Mouse (Mus musculus) frontal cortex, adult 2 months (tissue): ENCODE data around the gene Tpra1. TPM values are rescaled to one million over a fixed set of nuclear protein-coding genes. Genes with fewer than 3 reads are reported as not detected.

ENCODE experiments used
- DNase-seq, 2 experiments: peaks; one replicate each; pipeline ENCODE4 v3.0.0; 2022; ENCODE audit warnings: low spot score in 1 of 2; ENCODE audit errors: extremely low spot score in 1 of 2
- polyA plus RNA-seq: library from polyadenylated mRNA; depleted of rRNA; stranded (reverse); fragments of >200 nt; gene quantifications from 2 replicates; pipeline ENCODE4 v1.2.3, GENCODE M21; 2012

Tpra1 gene
- polyA plus RNA-seq, 1 experiment, result 92.8 TPM

DNA sequence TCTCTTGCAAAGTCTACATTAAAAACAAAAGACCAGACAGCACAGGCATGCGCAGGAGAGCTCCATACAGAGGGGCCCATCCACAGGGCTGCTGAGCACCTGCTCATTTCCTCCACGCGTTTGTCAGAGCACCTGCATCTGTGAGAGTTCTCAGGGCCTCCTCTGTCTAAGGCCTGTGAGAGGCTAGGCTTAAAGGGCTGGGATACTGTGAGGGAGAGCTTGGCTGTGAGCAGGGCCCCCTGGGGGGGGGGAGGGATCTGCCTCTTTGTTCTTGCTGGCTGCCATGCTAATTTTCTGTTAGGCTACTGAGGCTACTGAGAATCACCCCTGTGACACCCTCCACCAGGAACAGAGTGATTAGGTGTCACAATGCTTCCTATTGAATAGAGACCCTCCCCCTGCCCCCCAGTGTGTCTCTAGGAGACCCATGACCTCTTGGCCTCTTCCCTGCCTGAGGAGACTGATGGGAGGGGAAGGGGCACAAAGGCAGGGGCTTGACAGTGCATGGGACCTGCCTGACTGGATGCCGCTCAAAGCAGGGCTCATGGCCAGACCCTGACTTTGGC lies 23.7 kb downstream of the Tpra1 start:
- DNase-seq, result no peak

DNA sequence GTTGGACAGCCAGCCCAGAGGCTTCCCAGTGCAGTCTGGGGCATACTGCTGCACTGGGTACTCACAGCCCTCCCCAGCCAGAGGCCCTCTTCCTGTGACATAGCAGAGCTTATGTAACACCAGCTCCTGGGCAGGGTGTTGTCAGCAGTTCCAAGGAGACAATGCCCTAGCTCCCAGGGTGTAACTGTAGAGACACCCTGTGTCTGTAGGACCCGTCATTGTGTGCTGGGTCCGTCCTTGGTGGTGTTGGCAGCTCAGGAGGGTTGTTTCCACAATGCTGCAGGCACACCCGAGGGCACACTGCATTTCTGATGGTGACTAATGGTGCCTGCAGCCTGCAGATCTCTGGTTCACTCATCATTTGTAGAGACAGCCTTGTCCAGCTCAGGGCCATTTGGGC lies 24.8 kb downstream of the Tpra1 start:
- no peak for DNase-seq

DNA sequence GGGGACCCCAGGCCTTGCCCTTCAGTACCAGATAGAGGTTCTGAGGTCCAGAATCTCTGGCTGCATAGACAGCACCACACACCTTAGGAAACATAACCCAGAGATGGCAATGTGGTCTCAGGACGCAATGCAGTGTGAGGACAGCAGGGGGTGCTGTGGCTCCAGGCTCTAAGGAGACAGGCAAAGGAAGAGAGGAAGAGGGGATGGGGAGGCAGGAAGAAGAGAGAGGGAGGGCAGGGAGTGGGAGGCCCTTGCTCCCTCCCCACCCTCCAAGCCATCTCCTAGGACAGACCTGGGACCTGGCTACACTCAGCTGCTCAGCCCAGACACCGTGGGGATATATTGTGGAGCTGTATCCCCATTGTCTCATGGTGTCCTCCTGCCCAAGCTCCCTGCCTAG lies 25.5 kb downstream of the Tpra1 start:
- peak in 1 of 2 experiments; percentile 94 for DNase-seq

DNA sequence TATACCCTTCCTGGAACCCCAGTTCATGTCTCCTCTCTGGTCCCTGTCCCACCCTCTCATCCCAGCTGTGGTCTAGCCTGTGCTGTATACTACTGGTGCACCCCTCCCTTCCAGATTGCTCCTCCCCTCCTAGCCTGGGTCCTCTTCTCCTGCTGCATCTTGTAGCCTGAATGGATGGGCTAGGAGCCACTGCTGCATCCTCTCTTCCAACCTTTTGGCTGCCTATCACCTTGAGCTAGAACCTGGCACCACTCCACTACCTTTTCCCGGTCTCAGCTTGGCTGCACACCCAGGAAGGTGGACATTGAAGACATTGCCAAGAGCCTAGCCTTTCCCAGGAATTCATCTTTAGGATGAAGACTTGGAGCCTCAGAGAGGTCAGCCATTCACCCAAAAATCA lies 26.0 kb downstream of the Tpra1 start:
- DNase-seq, result no peak

DNA sequence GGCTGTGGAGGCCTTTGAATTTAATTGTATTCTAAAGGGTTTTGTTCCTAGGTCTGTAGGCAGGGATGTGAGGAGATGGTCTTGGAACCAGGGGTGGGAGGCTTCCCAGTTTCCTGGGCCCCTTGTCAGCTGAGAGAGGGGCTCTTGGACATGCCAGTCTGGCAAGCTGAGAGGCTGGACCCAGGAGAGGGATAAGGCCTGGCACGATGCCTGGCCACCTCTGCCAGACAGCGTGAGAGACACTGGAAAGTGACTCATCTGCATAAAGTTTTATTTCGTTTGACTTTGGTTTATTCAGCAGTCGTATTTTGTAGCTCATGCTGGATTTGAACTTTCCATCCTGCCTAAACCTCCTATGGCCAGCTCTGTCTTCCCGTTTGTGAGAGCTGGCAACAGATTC lies 26.5 kb downstream of the Tpra1 start:
- no peak for DNase-seq

DNA sequence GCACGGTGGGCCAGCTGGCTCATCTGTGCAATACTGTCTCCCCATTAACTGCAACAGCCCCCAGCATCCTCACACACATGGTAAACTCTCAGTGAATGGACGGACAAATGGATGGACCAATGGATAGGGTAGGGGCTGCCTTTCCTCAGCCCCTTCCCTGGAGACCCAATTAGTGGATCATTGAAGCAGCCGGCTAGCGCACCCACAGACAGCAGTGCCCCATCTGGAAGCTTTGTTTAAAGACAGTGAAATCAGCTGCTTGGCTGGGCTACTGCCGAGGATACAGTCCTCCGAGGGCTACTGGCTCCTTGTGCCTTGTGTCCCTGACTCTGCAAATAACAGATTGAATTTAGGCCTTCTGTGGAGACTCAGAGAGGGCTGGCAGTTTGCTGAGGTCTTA lies 27.4 kb downstream of the Tpra1 start:
- no peak for DNase-seq

DNA sequence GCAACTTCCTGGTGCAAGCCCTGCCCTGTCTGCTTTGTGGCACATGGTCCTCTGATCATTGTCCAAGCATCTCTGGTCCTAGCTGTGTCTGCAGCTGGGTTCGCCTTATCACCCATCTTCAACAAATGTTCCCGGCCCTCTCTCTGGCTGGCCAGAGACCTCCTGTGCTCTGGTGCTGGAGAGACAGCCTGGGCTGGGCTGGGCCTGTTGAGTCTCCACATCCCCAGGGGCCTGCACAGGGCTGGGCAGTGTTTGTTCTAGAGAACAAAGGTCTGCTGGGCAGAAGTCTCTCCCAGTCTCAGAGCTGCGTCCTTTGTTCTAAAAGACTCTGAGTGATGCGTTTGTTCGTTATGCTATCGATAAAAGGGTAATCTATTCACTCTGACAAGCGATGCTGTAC lies 28.0 kb downstream of the Tpra1 start:
- DNase-seq, result no peak

DNA sequence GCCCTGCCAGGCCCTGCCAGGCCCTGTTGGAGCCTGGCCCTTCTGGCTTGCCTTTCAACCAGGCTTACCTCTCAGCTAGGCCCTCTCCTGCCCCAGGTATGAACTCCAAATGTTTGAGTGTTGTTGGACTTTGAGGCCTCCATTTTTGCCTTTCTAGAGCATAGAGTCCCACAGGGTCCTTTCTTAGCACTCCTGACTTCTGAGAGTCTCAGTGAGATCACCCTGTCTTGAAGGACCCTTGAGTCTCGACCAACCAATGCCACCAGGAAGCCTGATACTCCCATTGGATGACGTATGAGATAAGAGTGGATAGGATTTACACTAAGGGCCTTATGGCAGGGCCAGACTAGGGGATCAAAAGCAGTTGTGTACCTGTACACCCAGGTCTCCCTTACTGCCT lies 29.4 kb downstream of the Tpra1 start:
- no peak for DNase-seq

DNA sequence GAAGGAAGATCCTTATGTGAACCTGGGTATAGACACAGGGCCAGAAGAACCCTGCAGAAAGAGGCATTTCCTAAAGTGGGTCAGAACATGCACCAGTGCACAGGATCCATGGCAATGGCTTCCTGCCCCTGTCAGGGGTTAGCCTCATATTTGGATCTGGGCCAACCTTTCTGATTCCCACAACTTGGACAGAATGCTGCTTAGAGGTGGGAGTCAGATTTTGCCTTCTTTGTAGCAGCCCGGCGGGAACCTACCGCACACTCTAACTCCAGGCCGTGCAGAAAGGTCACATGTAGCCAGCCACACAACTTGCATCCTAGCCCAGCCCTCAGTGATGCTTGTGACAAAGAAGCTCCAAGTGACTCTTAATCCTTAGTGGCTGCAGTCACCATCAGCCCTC lies 32.1 kb downstream of the Tpra1 start:
- no peak for DNase-seq

DNA sequence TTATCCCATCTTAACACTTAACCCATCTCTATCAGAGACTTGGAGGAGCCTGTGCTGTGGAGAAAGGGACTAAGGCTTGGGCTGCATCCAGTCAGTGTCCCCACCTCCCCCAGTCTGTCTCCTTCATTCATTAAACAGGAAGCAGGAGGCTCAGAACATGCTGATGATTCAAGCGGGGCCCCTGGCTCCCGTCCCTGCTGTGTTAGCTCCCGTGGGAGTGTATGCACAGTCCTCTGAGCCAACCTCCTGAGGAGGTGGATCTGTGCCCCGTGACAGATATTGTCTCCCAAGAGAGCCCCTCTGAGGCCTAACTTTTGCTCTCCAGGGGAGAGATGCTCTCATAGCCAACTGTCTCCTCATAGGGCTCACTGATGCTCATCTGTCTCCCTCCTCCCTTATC lies 32.8 kb downstream of the Tpra1 start:
- DNase-seq, result peak in 1 of 2 experiments; percentile 85

DNA sequence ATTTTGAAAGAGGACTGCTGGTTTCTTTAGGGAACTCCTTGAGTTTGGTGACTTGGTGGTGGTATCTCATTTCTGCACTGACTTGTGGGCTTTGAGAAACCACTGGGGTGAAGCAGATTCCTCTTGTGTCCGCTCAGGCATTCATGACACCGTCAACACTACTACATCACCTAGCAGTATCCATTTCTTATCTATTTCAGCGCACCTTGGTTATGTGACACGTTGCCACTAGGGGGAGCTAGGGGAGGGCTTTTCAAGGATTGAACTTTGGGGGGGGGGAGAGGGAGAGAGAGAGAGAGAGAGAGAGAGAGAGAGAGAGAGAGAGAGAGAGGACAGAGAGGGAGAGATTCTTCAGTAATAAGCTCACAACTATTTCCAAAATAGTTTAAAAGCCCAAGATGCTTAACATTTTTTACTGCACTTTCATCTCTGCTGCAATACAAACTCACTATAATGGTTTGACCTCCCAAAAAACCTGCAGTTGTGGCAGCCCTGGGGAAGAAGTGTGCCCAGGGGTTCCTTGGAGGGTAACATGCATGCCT lies 33.8 kb downstream of the Tpra1 start:
- DNase-seq, result peak in 1 of 2 experiments; percentile 86

DNA sequence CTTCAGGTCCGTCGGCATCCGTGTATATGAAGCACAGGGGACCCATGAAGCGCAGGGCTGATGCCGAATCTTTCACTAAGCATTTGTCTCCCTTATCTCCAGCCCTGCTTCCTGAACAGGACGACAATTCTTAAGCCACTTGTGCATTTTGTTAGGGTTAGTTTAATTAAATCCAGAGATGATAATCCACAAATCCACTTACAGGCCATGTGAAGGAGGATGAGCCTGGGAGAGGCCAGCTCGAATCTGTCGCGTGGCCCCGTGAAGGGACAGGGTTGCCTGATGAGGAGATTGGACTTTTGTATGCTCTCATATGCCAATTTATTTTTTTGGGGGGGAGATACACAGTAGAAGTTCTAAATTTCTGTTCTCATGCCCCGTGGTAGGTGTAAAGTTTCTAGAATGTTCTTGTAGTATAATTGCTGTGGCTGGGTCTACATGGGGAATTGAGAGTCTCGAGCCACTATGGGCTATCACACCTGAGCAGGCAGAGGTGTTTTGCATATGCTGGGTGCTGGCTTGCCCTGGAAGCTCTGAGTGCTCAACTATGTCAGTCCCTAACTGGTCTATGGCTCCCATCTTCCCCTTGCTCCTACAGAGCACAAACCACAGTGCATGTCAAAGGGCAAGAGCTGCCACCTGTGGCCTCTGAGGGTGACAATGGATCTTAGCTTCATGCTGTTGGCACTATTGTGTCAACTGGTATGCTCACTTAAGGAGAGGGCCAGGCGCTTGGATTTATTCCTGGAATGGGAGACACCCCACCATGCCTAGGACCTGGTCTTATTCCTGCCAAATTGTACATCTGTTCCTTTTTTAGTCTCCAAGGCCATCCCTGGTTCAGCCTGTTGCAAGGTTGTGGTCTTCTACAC lies 34.5 kb downstream of the Tpra1 start:
- DNase-seq, result no peak

DNA sequence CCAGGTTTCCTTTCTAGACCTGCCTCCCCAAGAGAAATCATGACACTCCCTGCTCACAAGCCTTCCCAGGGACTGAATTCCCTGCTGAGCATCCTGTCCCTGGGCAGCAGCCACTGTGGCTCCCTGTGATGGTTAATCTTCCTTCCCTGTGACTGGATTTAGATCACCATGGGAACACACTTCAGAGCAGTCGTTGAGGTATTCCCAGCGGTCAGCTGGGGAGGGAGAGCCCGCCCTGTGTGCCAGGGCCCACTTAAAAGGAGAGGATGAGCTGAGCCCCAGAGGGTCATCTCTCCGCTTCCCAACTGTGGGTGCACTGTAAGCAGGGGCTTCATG lies 35.1 kb downstream of the Tpra1 start:
- no peak for DNase-seq

DNA sequence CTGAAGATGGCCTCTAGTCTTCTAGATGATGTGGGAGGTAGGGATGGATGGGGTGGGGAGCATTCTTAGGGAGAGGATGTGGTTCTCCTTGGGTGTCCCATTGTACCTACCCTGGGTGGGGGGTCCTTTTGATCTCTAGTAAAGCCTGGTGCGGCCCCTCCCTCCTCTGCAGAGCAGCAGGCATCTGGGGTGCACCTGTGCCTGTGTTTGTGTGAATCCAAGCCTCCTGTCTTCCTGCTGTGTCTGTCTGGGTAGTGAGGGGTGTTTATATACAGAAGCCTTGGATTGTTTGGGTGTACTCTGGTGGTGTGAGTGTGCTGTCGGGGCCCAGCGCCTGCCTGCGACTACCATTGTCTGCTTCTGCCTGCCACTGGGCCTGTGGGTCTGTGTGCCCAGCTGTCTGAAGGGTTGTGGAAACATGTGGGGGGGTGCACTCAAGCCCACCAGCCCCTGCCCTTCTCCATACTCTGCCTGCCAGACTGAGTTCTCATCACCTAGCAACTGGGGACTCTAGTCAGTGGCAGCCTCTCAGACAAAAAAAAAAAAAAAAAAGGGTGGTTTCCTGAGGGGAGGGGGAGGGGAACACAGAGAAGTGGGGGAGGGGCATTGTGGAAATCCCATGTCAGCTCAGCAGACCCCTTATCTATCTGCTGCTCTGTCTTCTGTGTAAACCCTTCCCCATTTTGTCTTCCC lies 36.1 kb downstream of the Tpra1 start:
- DNase-seq, result no peak

DNA sequence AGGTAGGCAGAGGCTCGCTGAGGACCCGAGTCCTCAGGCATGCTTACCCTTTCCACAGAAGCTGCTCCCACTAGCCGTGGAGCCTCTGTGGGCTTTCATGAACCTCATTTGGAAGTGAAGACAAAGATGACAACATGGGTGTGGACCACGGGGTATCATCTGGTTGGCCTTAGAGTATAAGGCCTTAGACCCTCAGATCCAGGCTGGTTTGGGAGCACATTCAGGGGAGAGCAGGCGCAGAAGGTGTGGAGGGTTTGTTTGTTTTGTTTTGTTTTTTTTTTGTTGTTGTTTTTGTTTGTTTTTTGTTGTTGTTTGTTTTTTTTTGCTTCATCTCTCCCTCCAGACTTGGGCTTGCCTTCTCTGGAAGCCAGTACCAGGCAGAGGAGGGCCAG lies 36.6 kb downstream of the Tpra1 start:
- DNase-seq, result no peak

DNA sequence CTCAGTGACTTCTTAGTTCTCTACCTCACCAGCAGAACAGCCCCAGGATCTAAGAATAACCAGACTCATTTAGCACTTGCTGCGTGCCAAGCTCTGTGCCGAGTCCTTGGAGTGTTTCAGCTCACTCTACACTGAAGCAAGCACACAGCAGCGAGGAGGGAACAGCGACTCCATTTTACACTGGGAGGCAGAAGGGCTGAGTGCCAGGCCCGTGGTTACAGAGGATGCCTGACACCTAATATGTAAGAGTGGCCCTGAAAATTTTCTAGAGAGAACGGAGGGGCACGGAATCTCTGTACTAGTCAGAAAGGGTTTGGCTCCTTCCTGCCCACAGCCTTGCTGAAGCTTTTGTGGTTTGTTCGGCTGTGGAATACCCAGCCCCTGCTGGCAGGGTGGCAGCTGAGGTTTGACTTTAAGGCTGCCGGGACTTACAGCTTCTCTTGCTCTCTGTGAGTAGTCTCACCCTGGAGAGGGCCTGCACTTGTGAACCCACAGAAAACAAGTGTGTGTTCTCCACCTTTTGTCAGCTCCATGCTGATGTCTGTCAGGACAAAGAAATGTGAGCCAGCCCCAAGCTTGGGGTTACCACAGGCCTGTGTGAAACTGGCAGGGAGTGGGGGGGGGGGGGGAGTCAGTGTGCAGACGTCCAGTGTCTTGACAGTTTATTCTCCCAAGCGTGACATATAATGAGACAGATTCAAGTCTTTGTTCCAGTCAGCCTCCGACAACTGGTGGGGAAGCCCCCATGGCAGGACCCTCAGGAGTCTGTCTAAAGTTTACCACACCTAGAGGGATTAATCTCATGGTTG lies 37.4 kb downstream of the Tpra1 start:
- DNase-seq, result peak; percentile 59 to 75

DNA sequence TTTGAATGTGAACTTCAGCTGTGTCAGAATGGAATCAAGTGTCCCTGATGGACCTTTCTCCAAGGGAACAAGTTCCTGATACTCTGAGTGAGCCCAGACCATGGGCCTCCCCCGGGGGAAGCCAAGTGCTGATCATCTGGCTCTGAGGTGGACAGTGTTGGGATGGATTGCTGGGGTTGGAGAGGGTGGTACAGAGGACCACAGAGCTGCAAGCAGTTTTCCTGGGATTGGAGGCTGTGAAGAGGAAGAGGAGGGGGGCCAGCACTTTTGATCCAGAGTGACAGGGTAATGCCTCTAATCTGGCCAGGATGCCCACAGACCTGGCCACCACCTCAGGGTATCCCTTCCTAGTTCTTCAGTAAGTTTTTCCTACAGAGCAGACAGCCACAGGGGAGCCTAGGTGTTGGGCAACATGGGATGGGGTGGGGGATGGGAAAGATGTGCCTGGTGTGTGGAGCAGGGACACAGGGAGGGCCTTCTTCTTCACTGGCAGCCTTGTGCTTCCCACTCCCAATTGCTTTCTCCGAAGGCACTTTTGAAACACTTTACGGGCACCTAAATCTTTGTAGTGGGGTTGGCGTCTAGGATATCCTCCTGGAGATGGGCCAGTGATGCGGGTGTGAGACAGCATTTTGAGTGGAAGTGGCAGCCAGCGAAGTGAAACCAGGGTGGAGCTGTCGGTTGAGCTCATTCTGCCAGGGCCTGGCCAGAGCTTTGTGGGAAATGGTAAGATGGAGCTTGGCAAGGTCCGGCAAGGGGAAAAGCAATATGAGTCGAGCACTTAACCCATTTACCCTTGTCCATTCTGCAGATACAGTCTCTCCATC lies 38.3 kb downstream of the Tpra1 start:
- peak in 1 of 2 experiments; percentile 54 for DNase-seq

DNA sequence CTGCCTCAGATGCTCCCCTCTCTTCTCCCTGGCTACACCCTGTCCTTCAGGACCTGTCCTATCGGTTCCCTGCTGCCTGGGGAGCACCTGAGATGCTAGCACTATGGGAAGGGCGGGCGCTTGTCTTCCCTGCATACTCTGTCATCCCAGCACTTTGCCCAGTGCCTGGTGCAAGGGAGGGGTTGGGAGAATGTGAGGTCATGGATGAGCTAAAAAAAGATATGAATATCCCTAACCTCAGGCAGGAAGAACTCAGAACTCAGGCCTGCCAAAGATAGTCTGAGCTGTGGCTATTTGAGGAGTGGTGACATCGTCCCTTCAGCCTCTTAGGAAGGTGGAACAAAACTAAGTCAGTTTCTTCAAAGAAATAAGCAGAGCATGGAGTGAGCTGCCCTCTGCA lies 39.6 kb downstream of the Tpra1 start:
- no peak for DNase-seq

DNA sequence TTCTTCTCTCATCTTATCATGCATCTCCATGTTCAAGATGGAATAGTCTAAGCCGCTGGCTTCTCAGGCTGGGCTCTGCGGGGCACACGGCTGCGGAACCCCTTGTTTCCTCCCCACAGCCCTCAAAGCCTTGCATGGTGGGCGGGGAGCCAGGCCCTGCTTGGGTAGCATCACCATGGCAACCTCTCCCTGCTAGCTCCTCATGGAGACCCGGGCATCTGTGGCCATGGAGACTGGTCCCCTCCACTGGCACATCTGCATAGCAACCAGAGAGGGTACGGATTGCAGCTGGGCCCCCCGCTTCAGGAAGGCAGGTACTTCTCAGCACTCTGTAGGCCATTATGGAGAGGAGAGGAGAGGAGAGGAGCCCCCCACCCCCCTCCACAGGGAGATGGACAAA lies 40.5 kb downstream of the Tpra1 start:
- peak in 1 of 2 experiments; percentile 61 for DNase-seq

DNA sequence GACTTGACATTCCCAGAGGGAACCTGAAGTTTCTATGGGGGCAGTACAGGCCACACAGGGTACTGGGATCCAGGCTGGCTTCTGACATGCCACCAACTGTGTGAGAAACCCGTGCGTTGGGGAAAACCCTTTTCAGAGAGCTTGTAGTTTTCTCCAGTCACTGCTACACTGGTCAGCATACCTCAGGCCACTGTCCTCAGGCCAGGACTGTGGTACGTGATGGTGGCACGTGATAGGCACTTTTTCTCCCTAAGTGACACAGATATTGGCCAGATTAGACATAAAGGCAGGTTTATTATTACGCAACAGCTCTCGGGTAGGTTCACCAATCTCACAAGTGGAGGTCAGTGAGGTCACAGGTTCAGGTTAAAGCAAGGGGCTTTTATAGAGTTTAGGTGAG lies 41.6 kb downstream of the Tpra1 start:
- DNase-seq, result no peak
